Mouse (Mus musculus) kidney, postnatal 25 days (tissue): Measurements from ENCODE around the gene Cytip.

Source experiments
- DNase-seq, 2 experiments: peaks; one replicate each; pipeline ENCODE4 v3.0.0; 2021; ENCODE audit warnings: mixed read lengths in 2 of 2

Cytip gene

GRCm38 (mm10) chr2:58195346-58195745, at the start of gene Cytip:
Cytip (minus strand) TSS chr2:58195532.
- peak; percentile 67 to 86 for DNase-seq

DNA sequence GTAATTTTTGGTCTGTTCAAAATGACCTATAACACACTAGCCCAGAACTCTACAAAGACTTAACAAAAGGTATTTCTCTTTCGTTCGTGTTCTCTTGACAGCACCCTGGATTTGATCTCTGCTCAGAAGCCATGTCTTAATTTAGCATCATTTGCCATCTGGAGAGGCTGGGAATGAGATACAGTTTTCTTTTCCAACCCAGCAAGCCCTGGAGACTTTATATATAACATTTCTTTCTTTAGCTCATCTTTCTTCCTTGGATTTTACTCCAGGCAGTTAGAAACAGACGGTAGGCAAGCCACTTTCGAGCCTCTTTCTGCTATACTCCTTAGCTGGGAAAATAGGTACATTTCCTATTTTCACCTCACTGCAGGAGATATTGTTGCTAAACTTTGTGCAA, 45.3 kb upstream of the Cytip start:
- no peak for DNase-seq

DNA sequence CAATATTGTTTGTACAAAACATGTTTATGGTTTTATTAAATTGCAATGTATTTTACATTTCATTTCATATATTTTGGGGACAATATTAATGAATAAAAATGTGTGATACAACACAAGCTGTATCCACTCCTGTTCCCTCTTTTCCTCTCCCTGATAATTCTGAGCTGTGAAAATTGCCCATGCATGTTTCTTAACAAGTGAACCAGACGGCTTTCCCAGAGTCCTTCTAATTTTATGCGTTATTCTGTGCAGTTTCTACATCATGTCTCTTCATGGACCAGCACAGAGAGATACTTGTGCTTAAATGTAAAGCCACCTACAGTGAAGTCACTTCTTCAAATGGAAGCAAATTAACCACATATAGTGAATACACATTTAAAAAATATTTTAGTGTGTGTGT, 42.2 kb upstream of the Cytip start:
- DNase-seq: no peak

- DNase-seq: peak; percentile 66 to 67
Measured at GRCm38 (mm10) chr2:58199442-58199841, 4.1 kb upstream of the Cytip start.

- DNase-seq: no peak
Measured at GRCm38 (mm10) chr2:58196880-58197279, 1.5 kb upstream of the Cytip start.

DNA sequence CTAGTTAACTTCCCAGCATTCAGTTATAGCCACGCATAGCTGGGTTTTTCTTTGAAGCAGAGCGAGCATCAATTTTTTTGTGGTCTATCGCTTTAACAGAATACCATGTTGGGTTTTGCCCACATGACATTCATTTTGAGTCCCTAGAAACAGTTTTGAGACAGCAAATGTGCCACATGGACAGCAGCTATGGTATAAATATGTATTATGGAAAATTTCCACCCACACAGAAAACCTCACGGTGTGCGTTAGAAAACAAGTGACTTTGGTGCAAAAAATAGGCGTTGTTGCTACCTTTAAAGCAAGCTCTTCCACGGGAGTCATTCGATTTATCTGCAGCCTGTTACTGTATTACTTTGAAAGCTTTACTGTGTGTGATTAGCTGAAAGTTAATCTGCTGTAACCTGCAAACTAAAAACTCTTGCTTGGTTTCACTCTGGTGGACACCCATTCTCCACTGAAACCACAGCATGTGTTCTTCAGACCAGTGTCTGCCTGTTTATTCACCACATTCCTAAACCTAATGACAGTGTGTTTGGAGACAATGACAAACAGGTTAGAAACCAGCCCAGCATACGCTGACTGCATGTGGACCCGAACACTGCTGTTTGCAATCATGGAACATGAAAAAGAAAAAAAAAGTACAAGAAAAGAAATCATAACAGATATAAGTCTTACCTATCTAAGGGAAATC, 763 bp downstream of the Cytip start:
- no peak for DNase-seq

DNA sequence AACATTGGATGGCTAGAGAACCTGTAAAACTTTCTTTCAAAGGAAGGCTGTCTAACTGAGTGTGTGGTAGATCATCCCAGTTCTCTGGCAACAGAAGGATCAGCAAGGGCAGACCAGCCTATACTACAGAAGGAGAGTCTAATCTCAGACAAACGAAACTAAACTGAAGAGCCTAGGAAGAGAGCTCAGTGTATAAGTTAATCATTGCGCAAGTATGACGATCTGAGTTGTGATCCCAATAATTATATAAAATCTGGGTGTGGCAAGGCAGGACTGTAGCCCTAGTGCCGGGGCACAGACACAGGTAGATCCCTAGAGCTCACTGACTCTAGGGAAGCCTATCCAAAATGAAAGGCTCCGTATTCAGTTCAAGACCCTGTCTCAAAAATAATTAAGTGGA, 3.2 kb downstream of the Cytip start:
- DNase-seq: no peak

DNA sequence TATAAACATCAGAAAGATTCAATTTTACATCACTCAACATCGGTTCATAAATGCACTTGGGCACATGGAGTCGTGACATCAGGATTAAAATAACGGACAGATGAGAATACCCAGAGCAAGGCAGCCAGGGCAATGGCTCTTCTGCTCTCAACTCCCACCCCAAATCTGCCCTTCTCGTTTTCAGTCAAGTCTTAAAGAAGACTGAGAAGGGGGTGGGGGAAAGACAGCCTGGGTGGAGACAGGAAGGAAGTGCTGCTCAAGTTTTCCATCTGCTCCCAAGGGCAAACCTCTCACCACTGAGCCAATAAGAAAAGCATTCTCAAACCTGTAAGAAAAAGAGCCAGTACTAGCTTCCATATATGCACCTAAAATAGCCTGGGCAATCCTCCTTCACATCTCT, 5.8 kb downstream of the Cytip start:
- DNase-seq: no peak

- DNase-seq: no peak
Measured at GRCm38 (mm10) chr2:58188903-58189302, 6.4 kb downstream of the Cytip start.

- DNase-seq: no peak
Measured at GRCm38 (mm10) chr2:58187310-58188051, 7.9 kb downstream of the Cytip start.

- no peak for DNase-seq
Measured at GRCm38 (mm10) chr2:58184197-58184596, 11.1 kb downstream of the Cytip start.

DNA sequence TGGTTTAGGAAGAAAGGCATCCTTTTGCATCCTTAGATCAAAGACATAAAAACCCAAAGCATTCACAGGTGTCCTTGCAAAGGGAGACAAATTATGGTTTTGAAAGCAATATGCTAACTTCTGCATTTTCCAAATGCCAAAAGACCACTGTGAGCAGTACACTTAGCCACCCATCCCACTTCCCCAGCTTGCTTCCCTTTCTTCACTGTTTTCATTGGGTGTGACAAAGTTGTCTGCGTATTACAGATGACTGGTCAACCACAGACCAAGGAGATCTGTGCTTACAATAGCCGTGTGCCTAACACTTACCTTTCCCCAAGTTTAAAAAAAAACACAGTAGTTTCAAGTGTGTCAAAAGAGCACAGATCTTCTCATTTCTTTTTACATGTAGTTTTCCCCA, 11.7 kb downstream of the Cytip start:
- DNase-seq: no peak

DNA sequence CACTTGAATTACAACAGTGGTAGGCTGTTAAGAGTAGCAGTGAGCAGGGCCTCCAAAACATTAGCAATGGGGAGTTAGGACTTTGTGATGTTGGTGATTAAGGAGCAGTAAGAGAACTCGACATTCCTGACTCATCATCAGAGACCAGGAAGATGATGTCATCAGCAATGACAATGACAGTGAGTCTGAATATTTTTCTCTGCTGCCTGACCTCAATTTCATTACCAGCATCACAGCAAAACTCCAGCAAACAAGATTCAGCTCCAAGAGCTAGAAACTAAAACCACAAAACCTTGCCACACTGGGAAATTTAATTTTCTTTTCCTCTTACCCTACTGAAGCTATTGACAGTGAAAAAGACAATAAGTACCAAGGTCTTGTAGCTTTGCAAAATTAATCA, 14.6 kb downstream of the Cytip start:
- DNase-seq: no peak

GRCm38 (mm10) chr2:58179056-58179455, 16.3 kb downstream of the Cytip start:
- no peak for DNase-seq

GRCm38 (mm10) chr2:58175392-58176291, 19.7 kb downstream of the Cytip start:
- peak; percentile 79 to 84 for DNase-seq

GRCm38 (mm10) chr2:58174476-58175286, 20.7 kb downstream of the Cytip start:
- DNase-seq: no peak

DNA sequence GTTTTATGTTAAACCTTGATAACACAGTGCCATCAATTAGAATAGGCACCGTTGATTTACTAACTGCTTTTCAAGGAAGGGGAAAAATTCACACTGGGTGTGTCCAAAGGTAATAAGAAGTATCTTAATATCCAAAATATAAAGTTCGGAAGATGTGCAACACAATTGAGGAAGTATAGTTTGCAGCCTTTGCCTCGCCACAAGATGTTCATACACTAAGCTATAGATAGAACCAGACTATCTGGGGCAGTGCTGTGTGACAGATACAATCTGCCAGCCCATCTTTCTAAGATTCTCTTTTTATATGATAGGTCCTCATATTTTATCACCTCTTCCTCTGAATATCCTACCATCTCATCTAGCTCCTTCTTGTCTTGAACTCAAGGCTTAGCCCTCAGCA, 22.4 kb downstream of the Cytip start:
- no peak for DNase-seq

- DNase-seq: no peak
Measured at GRCm38 (mm10) chr2:58169173-58169572, 26.2 kb downstream of the Cytip start.

GRCm38 (mm10) chr2:58167654-58168053, 27.7 kb downstream of the Cytip start:
- no peak for DNase-seq

DNA sequence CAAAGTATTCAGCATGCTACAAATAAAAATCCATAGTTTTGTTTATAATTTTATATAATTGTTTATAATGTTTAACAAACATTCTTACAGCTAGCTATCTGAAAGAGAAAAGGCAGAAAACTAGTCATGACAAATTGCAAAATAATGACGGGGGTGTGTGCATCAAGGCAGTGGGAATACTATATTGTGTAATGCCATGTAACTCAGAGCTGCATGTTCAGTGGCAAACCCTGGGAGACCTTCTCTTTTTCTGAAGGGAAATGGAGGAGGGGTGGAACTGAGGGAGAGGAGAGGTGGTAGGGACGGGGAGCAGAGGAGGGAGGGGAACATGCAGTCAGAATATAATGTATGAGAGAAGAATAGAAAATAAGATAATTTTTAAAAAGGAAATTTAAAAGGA, 28.6 kb downstream of the Cytip start:
- no peak for DNase-seq

GRCm38 (mm10) chr2:58163457-58164181, 31.7 kb downstream of the Cytip start:
- DNase-seq: peak in 1 of 2 experiments; percentile 45

GRCm38 (mm10) chr2:58161813-58162212, 33.5 kb downstream of the Cytip start:
- no peak for DNase-seq
